Mouse (Mus musculus): ENCODE measurements around the gene Gatad2b.
"Not testable (repeated sequence)": the region's sequence is repeated elsewhere in the genome, so short reads cannot be mapped to it uniquely, and the experiment has no call there.

Gene Gatad2b

DNA sequence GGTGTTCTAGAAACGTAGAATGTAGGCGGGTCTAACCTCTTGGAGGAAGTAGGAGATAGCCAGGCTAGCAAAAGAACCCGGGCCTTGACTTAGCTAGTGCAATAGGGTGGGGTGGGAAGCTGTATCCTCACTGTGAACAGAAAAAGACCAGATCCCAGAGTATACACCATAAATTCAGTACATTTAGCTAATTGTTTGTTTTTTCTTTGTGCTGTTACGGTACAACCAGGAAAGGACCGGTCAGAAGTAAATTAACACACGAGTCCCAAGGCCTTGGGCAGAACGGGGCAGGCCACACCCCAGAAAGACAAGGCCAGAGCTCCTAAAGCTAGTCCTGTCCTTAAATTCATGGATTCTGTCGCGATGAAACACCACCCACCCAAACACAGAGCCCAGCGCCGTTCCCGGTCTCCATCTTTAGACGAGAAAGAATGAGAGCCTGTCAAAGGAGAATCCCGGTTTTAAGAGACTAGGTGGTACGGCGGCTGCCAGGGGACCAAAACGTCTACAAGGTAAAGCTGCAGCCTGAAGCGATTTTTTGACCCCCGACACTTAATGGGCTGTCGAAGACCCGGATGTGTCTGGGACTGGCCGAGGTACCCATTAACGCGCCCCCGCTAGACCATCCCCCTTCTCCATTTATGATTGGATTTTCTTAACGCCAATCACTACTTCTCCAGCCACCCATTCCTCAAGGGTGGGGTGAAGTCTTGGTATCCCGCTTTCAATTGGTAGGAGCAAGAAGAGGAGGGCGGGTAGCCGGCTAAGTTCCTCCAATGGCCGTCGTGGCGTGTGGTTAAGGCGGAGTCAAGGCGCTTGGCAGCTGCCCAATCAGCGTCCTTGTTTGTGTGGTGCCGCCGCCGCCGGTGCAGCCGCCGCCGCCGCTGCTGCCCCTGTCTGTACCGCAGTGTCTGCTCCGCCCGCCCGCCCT, at the start of gene Gatad2b:
Gatad2b (plus strand) TSS at position 834 of the 931 bp plus-strand sequence.
- peak; percentile 98 to 99 for DNase-seq

DNA sequence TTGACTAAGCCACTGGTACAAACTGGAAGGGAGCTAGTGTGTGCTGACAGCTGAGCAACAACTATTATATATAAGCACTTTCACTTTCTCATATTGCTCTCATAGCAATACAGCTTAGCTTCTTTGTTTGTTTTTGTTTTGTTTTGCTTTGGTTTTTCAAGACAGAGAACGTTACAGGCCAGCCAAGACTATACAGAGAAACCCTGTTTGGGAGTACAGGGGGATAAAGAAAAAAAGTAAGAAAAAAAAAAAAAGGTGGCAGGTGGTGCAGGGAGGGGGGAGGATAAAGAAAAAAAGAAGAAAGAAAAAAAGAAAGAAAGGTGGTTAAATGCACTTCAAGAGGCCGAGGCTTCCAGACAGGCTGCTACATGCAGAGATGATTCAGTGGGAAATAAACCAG, 47.6 kb upstream of the Gatad2b start:
- DNase-seq: no peak

DNA sequence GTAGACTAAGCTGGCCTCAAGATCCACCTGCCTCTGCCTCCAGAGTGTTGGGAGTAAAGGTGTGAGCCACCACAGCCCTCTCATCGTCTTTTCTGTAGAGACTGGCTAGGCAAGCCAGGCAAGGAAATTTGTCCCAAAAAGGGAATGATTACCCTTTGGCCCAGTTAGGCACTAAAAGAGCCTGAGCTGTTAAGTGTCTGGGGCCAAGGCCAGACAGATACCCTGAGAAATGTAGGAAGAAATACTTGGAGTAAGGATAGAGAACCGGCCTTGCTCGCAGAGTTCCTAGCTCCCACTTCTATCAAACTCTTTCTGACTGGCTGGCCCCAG, 45.4 kb upstream of the Gatad2b start:
- DNase-seq: no peak

DNA sequence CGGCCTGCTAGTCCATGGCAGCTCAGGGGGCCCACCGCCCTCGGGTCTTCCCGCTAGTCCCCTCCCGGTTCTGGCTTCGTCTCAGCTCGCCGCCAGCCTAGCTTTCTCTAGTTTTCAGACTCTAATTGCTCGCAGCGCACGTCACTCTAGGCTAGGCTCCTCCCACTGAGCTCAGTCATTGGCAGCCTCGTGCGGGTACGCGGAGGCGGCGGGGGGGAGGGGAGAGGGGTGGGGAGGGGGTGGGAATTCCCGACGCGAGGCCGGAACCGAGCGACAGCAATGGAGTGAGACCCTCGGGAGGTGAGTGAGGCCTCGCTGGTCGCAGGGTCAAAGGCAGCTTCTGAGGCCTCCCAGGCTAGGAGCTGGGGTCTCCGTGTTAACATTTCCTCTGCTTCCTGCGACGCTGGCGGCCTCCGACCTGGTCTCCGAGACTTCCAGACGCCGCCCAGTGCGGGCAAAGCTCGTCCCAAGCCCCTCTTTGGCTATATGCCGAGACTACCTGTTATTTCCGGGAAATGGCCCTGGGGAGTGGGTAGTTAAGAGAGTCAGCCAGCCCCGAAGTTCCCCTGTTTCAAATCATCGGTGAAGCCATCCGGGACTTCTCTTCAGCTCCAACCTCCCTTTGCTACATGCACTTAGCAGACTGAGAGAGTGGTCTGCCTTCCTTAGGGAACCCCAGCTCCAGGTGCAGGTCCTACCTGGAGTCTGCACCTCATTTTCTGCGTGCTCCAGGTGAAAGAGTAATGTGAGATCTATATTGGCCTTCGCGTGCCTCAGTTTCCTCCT, 44.8 kb upstream of the Gatad2b start, which contains the start of gene Slc39a1:
Slc39a1 (plus strand) TSS at position 213 of the 786 bp plus-strand sequence.
- peak; percentile 85 for DNase-seq

DNA sequence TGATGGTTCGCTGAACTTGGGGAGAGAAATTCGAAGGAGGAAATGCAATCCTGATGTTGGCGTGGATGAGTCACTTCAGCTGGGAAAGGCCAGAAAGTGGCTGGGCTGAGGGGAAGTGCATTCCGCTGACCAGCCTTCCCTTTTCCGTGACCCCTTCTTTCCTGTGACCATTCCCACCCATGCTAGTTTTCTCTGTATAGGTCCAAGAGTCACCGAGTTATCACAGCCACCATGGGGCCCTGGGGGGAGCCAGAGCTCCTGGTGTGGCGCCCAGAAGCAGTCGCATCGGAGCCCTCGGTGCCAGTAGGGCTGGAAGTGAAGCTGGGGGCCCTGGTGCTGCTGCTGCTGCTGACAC, 44.3 kb upstream of the Gatad2b start:
- peak; percentile 27 to 31 for DNase-seq

DNA sequence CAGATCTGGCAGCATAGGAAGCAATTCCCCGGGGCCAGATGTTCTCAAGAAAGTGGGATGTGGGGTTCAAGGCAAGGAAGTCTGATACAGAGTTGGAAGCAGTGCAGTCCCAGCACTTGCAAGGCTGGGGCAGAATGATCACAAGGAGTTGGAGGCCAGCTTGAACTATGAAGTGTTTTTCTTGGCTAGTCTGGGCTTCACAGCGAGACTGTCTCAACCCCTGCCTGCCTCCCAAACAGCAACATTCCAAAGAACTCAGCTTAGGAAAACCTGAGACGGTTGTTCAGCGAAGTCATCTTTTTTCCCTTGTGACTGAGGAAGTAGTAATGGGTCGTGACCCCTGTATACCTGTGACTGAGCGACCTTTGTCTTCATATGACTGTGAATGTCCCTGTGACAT, 42.2 kb upstream of the Gatad2b start:
- DNase-seq: no peak

DNA sequence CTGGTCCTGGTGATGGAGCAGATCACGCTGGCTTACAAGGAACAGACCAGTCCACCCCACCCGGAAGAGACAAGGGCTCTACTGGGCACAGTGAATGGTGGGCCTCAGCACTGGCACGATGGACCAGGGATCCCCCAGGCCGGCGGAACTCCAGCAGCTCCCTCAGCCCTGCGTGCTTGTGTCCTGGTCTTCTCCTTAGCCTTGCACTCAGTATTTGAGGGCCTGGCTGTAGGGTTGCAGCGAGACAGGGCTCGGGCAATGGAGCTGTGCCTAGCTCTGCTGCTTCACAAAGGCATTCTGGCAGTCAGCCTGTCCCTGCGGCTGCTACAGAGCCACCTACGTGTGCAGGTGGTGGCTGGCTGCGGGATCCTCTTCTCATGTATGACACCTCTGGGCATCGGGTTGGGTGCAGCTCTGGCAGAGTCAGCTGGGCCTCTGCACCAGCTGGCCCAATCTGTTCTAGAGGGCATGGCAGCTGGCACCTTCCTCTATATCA, 41.2 kb upstream of the Gatad2b start:
- not testable (repeated sequence) for DNase-seq

DNA sequence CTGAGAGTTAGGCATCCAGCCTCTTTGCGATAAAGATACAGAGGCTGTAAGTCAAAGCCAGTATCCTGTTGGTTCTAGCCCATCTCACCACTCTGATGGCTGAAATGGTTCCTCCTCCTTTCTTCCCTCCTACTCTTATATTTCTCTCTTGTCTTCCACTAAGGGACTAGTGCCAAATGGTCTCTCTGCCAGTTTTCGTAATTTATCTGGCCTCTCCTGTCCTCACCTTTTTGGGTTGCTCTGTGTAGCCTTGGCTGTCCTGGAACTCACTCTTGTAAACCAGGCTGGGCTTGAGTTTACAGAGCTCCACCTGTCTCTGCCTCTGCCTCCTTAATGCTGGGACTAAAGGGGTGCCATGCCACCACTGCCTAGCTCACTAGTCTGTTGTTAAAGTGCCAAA, 40.3 kb upstream of the Gatad2b start:
- DNase-seq: not testable (repeated sequence)

DNA sequence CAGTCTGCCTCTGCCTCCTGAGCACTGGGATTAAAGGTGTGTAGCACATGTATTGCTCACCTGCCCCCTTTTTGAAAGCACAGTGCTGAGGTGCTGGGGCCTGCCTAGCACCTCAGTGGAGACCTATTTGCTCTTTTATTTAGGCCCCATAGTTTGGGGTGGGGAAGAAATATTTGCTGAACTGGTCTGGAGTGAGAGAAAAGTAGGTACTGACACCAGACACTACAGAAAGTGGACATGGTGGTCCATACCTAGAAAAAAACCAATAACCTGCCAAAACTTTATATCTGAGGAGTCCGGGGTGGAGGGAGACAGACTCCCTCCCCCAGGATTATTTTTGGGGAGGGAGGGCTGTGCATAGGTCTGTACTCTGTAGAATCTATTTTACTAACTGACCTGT, 39.8 kb upstream of the Gatad2b start:
- DNase-seq: peak in 1 of 2 experiments; percentile 17

DNA sequence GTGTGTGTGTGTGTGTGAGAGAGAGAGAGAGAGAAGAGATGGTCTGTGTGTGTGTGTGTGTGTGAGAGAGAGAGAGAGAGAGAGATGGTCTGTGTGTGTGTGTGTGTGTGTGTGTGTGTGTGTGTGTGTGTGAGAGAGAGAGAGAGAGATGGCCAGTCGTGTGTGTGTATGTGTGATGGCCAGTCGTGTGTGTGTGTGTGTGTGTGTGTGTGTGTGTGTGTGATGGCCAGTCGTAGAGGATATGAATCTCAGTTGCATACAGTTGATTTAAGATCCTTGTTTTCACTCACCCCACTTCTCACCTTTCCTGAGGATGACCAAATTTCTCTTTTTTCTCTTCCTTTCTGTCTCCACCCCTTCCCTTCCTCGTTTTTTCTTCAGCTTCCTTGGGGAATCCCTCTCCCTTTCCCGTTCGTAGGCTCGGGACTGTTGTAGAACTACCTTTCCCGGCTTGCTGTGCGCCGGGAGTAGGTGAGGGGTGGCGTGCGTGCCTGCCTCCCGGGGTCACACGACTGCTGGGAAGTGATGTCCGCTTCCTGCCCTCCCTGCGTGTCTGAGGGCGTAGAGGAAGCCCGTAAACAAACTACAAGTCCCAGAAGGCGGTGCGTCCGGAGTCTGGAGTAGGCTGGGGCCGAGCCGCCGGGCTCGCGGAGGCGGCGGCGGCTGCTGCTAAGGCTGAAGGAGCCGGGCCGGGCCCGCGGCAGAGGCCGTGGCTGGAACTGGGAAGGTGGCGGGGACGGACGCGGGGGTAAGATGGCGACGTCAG, 39.1 kb upstream of the Gatad2b start, which contains the start of gene Crtc2:
Crtc2 (plus strand) TSS at position 511 of the 766 bp plus-strand sequence.
- DNase-seq: peak; percentile 89 to 91

DNA sequence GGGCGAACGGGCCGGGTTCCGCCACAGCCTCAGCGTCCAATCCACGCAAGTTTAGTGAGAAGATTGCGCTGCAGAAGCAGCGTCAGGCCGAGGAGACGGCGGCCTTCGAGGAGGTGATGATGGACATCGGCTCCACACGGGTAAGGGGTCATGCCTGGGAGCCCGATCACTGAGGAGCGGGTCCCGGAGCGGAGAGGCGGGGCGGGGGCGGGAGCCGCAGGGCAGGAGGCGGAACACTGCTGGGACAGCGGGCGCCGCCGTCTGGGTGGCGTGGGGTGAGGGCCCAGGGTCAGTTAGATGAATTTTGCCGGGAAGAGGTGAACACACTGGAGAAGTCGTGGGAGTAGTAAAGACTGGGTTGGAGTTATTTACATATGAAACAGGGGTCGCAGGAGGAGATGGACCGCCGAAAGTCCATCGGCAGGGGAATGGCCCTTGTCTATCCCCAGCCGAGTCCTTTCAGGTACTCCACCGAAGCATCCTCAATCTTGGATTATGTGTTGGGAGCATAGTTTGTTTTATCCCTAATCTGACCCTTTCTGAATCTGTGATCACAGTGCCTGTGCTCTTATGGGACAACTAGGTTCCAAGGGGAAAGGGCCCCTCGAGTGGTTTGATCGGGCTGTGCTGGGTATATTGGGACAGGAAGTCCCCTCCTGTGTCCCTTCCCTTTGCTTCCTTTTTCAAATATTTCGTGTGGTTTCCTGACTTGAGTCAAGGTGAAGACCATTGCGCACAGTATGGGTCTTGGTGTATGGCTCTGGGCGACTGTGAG, 38.4 kb upstream of the Gatad2b start:
- DNase-seq: peak; percentile 34 to 37

DNA sequence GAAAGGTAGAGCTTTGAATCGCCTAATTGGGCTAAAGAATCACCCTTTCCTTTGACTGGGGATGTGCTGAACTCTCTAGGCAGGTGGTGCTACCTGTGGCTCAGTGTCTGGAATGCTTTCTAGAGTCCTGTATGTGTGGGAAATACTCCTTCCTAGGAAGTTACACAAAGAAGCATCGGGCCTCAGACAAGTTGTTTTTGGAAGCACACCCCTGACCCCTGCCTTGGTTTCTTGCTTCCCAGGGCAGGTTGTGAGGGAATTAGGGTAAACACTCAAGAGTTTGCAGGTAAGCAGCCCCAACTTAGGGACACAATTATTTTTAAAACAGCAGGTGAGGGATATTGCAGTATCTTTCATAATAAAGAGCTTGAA, 37.8 kb upstream of the Gatad2b start:
- no peak for DNase-seq

DNA sequence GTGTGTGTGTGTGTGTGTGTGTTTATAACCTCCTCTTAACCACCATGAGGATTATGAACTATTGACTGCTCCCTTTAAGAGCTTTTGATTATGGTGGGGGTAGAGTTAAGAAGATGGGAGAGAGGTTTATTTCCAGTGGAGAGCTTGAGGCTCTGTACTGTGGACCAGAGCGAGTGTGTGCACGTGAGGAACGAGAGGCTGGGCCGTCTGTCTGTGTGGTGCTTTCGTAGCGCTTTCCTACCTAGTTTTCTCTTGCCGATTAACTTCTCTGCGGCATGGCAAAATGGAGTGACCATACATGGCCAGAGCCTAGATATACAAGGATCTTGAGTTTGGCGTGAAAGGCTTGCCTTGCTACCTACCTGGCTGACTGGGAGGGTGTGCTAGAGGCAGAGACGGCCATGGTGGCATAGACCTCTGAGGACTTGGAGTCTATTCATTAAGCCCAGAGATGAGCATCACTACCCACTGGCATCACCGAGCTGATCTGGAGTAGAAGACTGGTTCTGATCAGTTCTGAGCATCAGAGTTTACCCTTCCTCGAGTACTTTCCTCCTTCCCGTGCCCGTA, 37.1 kb upstream of the Gatad2b start:
- DNase-seq: no peak

DNA sequence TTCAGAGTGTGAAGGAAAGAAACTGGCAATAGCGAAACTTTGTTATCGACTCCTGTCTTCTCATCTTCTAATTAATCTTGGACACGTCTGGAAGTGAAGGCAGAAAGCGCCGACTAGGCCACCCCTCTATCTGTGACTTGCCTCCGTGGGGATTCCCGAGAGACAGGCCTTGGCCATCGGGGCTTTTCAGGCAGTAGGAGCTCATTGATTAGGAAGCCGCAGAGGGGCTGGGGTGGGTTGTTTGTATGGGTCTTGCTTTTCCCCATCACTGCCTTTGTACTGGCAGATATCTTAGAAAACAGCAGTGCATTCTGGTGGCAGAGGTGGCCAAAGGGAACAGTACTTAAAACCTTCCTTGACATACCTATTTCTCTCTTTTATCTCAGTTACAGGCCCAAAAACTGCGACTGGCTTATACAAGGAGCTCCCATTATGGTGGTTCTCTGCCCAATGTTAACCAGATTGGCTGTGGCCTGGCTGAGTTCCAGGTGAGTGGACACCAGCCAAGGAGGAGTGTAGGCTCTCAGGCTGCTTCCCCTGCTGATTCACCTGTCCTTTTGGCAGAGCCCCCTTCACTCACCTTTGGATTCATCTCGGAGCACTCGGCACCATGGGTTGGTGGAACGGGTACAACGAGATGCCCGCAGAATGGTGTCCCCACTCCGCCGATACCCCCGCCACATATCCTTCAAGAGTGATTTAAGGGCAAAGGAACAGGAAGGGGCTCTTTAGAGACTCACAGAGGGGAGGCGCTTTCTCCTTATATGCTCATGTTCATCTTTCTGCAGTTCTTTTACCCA, 36.0 kb upstream of the Gatad2b start:
- DNase-seq: no peak

DNA sequence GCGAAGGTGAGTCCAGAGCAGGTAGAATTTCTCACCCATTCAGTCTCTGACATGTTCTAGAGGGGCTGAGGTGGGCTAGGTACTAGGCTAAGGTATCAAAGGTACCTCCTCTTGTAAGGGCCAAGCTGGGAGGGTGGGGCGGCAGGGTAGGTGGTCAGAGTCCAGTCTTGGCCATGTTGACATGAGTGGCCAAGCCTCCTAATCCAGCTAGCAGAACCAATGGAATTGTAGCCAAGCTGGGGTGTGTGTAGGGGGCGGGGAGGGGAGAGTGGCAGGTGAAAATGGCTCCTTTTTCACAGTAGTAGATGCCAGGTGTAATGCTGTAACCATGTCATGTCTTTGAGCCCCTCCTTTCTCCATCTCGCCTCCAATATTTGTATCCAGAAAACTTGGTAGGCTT, 34.5 kb upstream of the Gatad2b start:
- DNase-seq: no peak

DNA sequence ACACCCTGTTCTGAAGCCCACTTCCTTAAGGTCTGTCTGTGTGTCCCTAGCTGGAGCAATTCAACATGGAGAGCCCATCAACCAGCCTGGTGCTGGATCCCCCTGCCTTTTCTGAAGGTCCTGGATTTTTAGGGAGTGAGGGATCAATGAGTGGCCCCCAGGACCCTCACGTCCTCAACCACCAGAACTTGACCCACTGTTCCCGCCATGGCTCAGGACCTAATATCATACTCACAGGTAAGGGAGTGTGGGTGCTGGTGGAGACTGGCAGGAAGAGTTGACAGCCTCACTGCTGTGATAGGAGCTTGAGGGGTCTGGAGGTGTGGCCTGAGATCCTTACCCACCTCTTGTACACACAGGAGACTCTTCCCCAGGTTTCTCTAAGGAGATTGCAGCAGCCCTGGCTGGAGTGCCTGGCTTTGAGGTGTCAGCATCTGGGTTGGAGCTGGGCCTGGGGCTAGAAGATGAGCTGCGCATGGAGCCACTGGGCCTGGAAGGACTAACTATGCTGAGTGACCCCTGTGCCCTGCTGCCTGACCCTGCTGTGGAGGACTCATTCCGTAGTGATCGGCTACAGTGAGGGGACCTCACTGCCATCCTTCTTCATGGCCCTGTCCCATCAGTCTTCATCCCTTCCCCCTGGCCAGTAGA, 29.7 kb upstream of the Gatad2b start:
- no peak for DNase-seq

DNA sequence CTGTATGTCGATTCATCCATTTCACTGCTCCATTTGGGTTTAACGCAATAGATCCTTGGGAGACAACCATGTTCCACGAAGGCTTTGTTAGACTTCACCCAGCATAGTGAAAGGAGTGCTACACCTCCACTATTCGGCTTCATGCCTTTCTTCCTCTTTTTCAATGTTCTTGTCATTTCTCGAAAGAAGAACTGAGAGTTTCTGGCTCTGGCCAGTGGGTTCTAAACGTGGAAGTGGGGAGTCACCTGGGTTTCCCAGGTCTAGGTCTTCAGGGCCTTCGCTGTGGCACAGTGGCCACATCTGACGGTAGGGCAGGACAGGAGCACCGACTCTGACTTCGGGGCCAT, 28.3 kb upstream of the Gatad2b start:
- DNase-seq: no peak

DNA sequence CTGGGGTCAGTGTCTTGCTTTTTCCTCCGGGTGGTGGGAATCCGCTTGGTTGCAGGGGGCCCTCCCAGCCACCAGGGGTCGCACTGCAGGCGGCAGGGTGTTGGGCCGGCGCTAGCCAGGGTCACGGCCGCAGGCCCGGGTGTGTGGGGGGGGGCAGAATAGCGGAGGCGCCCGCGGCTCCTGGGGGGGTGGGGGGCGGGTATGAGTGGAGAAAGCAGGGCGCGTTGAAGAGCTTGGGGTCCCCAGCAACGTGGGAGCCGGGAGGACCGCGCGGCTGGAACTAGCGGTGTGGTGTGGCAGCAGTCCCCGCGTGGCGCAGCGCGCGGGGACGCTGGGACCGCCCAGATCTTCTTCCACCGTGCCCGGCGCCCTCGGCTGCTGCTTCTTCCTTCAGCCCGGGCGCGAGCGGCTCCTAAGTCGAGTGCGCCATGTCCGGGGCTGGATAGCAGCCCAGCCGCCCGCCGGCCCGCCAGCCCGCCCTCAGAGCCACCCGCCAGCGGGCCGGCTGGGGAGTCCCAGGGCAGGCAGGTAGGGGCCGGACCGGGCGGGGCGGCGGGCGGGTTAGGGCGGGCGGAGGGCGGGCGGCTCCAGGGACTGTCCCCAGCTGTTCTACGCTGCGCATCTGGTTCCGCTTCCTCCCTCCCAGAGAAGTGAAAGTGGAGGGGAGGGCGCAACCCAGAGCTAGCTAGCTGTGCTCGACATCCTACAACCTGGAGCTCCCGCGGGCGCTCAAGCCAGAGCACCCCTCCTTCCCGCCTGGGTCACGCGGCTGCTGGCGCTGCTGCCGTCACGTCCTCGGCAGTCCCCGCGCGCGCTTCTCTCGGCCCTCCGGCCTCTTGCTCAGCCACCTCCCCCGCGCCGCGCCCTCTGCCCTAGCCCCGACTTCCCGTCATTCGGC, 27.7 kb upstream of the Gatad2b start, which contains the start of gene Dennd4b:
Dennd4b (plus strand) TSS at position 152 of the 898 bp plus-strand sequence.
- DNase-seq: peak; percentile 95 to 96
